Mouse (Mus musculus) forebrain, embryonic 11.5 days (tissue): ENCODE measurements around the gene Grk6. TPM values are rescaled to one million over a fixed set of nuclear protein-coding genes. Genes with fewer than 3 reads are reported as not detected.

Experiments used
- ATAC-seq: fragments of 200-750 bp; cut with Nextera tagmentation; replicated peaks from 2 replicates; pipeline ENCODE4 v1.8.0; 2017; ENCODE audit warnings: moderate TSS enrichment; ENCODE audit not compliant: low FRiP score
- DNase-seq: peaks from one replicate; pipeline ENCODE4 v3.0.0-alpha.2; 2017; ENCODE audit warnings: low spot score
- H3K27ac ChIP-seq: fragments of 300-500 bp; sonication (generic); 2 replicates; pipeline ENCODE4 v1.5.1; 2014; ENCODE audit warnings: low read depth, low read length
- H3K27me3 ChIP-seq: fragments of 300-500 bp; sonication (generic); 2 replicates; pipeline ENCODE4 v1.6.1; 2014; ENCODE audit warnings: mild to moderate bottlenecking, low read length, mixed read lengths; ENCODE audit not compliant: control insufficient read depth, insufficient read depth
- H3K36me3 ChIP-seq: fragments of 300-500 bp; sonication (generic); 2 replicates; pipeline ENCODE4 v1.6.1; 2014; ENCODE audit warnings: mild to moderate bottlenecking, low read length, moderate library complexity, mixed read lengths; ENCODE audit not compliant: control insufficient read depth, insufficient read depth
- H3K4me1 ChIP-seq: fragments of 300-500 bp; sonication (generic); replicated peaks from 2 replicates; pipeline ENCODE4 v1.6.1; 2014; ENCODE audit warnings: low read length, mixed read lengths; ENCODE audit not compliant: control insufficient read depth, insufficient read depth
- H3K4me2 ChIP-seq: fragments of 300-500 bp; sonication (generic); 2 replicates; pipeline ENCODE4 v1.6.1; 2014; ENCODE audit warnings: low read depth, mild to moderate bottlenecking, low read length, moderate library complexity, mixed read lengths; ENCODE audit not compliant: severe bottlenecking
- H3K4me3 ChIP-seq: fragments of 300-500 bp; sonication (generic); 2 replicates; pipeline ENCODE4 v1.5.1; 2014; ENCODE audit warnings: low read depth, low read length
- H3K9ac ChIP-seq: fragments of 300-500 bp; sonication (generic); 2 replicates; pipeline ENCODE4 v1.6.1; 2014; ENCODE audit warnings: low read length
- H3K9me3 ChIP-seq: fragments of 300-500 bp; sonication (generic); 2 replicates; pipeline ENCODE4 v1.6.1; 2016; ENCODE audit warnings: low read length, mixed read lengths; ENCODE audit not compliant: control insufficient read depth
- WGBS: fragments of 180-500 bp; shearing (Covaris S2); extraction: QIAGEN DNeasy Blood & Tissue Kit; methylation state at CpG from one replicate; pipeline ENCODE4 v1.1.7; 2014; 5-methylcytosine and 5-hydroxymethylcytosine counted together
- polyA plus RNA-seq: library from polyadenylated mRNA; unstranded; fragments of >200 nt; fragmentation: Nextera tagmentation; extraction: Ambion mirVana; gene quantifications from 2 replicates; pipeline ENCODE4 v1.2.1, GENCODE M21; 2014

Gene Grk6
- polyA plus RNA-seq, 1 experiment from 2014 or later: 69.5 TPM

DNA sequence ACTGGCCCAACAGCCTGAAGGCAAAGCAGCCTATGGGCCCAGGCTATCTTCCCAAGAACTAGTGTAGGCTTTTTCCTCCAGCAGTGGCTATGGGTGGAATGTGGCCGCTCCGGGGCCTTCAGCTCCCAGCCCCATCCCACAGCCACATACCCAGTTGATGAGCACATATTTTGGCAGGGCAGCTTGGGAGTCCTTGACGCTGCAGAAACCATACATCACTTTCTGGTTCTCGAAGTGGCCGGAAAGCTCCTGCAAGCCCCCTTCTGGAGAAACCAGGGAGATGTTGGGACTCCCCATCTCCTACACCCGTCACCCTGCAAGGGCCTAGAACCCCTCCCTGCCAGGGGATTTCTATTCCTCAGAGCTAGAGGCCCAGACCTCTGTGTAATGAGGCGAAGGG, 37.7 kb downstream of the Grk6 start:
- whole genome bisulfite sequencing: 89% methylated on average over 7 of the region's 7 CpGs
- peaks cover 26% of the 10 kb centered on the region for H3K4me1 ChIP-seq
- no peaks in the 10 kb centered on the region for H3K9me3 ChIP-seq
- no peak overlapping the region for H3K27ac ChIP-seq
- H3K4me2 ChIP-seq: no peak overlapping the region
- H3K36me3 ChIP-seq: peaks cover 28% of the 10 kb centered on the region
- DNase-seq: no peak
- no peak overlapping the region for H3K9ac ChIP-seq
- no peaks in the 10 kb centered on the region for H3K27me3 ChIP-seq
- ATAC-seq: no peak
- H3K4me3 ChIP-seq: no peak overlapping the region

DNA sequence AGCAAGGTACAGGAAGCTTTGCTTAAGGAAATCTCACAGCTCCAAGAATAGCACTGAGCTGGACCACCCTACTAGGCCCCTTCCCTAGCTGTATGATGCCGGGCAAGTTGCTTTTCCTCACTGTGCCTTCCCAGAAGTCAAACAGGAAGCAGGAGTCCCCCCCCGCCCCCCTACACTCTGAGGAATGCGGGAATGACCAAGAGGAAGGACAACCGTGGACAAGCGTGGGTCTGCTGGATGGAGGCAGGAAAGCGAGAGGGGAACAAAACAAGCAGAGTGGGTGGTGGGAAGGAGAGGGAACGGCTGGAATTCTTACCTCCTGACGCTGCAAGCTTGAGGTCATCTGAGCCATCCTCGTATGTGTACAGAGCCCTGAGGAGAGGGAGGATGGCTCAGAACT, 38.2 kb downstream of the Grk6 start:
- 0 out of 2 replicates have a peak overlapping the region, but pooled peaks have one; percentile 1 for H3K9ac ChIP-seq
- no peak for ATAC-seq
- H3K36me3 ChIP-seq: peaks cover 28% of the 10 kb centered on the region
- no peak overlapping the region for H3K27ac ChIP-seq
- H3K4me2 ChIP-seq: peak overlapping the region; percentile 95; the same call in 1 of the 2 replicates
- no peaks in the 10 kb centered on the region for H3K9me3 ChIP-seq
- H3K4me3 ChIP-seq: peak overlapping the region; percentile 95; the same call in 1 of the 2 replicates
- H3K4me1 ChIP-seq: peaks cover 26% of the 10 kb centered on the region
- 65% methylated on average over 9 of the region's 9 CpGs for WGBS
- H3K27me3 ChIP-seq: no peaks in the 10 kb centered on the region
- DNase-seq: peak; percentile 54

DNA sequence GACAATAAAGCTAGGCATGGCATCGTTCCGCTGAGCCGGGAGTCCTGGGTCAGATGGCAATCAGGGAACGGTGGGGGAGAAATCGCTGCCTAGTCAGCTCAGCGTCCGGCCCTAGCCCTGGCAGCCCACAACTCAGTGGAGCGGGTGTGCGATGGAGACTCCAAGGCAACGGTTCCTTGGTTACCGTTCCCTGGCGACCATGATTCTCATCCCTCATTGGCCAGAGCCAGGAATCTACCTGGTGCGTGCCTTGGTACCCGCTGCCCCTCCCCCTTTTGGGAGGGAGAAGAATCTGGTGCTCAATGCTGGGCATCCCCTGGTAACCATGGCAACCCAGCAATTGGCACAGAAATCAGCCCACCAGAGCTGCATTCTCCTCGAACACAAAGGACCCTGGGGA, 38.7 kb downstream of the Grk6 start:
- Histone ChIP-seq H3K36me3 (peaks cover 28% of the 10 kb centered on the region), H3K9ac (peak overlapping the region; percentile 4; the same call in 1 of the 2 replicates), H3K9me3 (no peaks in the 10 kb centered on the region), H3K4me1 (peaks cover 26% of the 10 kb centered on the region), H3K27ac (peak overlapping the region; percentile 82), H3K27me3 (no peaks in the 10 kb centered on the region), H3K4me2 (peak overlapping the region; percentile 95), H3K4me3 (peak overlapping the region; percentile 95)
- WGBS: 20% methylated on average over 15 of the region's 15 CpGs
- DNase-seq (peak; percentile 87), ATAC-seq (peak; percentile 68)

DNA sequence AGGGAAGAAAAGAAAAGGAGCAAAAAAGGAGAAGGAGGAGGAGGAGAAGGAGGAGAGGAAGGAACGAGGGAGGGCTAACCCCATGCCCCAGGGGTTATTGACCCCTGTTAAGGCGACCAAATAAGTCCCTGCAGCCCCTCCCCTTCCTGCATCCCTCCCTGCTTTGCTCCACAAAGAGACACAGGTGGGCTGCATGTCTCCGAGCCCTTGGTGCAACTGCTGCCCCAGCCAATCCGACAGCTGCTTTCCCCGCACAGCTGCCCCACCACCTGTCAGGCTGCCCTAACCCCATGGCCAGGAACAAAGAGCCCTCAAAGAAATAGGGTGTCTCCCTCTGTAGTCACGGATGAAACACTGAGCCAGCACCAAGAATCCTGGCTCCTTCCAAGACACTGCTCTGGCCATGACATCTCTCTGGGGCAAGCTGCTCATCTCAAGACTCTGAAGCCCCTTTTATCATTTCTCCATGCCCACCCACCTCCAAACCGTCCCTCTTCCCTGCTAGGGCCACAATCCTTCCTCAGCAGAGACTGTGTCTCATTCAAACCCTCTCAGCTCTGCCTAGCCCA, 39.7 kb downstream of the Grk6 start:
- Histone ChIP-seq H3K27ac (peak overlapping the region; percentile 82), H3K27me3 (no peaks in the 10 kb centered on the region), H3K4me2 (peak overlapping the region; percentile 95), H3K36me3 (peaks cover 25% of the 10 kb centered on the region), H3K9me3 (no peaks in the 10 kb centered on the region), H3K4me3 (peak overlapping the region; percentile 95), H3K9ac (peak overlapping the region; percentile 4), H3K4me1 (peaks cover 26% of the 10 kb centered on the region)
- ATAC-seq: no peak
- DNase-seq: no peak
- 23% methylated on average over 7 of the region's 7 CpGs for WGBS

DNA sequence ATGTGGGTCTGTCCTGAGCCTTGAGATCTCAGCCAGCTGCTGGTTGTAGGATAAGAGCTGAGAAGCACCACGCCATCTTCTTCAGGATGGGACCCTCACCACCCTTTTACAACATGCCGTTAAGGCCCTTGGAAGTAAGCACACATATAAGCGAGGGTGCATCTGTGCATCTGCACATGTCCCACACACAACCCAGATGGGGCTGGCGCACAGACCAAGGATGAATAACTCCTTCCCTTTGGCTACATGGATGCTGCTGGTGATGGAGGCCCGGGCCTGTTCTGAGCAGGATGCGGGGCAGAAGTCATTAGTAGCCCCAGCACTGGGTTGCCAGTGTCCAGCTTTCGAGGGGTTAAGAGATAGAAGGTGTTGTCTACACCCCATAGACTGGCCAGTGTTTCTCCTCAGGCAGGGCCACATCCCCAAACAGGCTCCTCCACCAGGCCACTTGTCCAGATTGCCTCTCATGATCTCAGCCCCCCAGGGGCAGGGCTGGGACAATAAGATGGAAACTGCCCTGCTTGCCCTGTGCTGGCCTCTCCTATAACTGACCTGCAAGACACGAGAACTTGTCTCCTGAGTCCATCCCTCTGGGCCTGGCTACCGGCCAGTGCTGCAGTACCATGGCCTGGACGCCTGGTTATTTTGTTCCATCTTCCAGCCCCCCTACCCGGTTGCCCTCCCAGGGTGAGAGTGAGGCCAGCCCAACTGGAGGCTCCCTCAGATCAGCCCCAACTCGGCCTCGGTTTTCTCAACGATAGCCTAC, 41.3 kb downstream of the Grk6 start:
- H3K4me2 ChIP-seq: peak overlapping the region; percentile 95
- peaks cover 10% of the 10 kb centered on the region; the same call in 1 of the 2 replicates for H3K36me3 ChIP-seq
- no peaks in the 10 kb centered on the region for H3K27me3 ChIP-seq
- H3K9ac ChIP-seq: peak overlapping the region; percentile 100
- 40% methylated on average over 14 of the region's 14 CpGs for WGBS
- H3K9me3 ChIP-seq: no peaks in the 10 kb centered on the region
- H3K4me1 ChIP-seq: peaks cover 26% of the 10 kb centered on the region
- ATAC-seq: no peak
- peak; percentile 73 for DNase-seq
- H3K4me3 ChIP-seq: peak overlapping the region; percentile 95
- peak overlapping the region; percentile 98 for H3K27ac ChIP-seq

DNA sequence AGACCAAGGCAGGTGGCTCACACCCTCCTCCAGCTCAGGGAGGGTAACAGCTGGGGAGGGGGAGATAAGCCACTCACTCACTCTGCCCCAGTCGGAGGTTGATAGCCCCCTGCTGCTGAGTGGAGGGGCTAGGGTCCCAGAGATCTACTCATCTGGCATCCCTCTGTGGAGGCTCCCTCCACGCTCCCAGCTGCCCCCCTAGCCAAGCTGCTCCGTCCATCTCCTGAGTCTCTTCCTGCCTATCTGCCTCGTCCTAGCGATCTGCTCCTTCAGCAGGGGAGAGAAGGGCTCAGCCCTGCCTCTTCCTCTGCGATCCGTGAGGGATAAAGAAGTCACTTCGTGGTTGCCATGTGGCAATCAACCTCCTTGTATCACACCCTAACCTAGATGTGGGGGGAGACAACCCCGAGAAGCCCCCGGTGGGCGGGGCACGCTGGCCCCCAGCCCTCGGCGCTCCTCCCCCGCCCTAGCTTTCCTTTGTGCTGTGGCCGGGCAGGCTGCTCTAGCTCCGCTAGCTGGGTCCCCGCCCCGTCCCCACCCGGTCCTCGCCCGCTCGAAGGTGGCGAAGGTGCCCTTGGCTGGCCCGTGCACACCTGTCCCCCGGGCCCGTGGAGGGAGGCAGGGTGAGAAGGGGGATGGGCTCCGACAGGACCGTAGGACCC, 42.2 kb downstream of the Grk6 start:
- peak; percentile 55 for ATAC-seq
- peak overlapping the region; percentile 95 for H3K4me3 ChIP-seq
- peak overlapping the region; percentile 95 for H3K4me2 ChIP-seq
- under 1% methylated on average over 29 of the region's 29 CpGs for WGBS
- peak overlapping the region; percentile 98 for H3K27ac ChIP-seq
- no peaks in the 10 kb centered on the region for H3K27me3 ChIP-seq
- H3K36me3 ChIP-seq: peaks cover 5% of the 10 kb centered on the region; the same call in 1 of the 2 replicates
- peaks cover 26% of the 10 kb centered on the region for H3K4me1 ChIP-seq
- H3K9ac ChIP-seq: peak overlapping the region; percentile 100
- H3K9me3 ChIP-seq: no peaks in the 10 kb centered on the region
- no peak for DNase-seq

DNA sequence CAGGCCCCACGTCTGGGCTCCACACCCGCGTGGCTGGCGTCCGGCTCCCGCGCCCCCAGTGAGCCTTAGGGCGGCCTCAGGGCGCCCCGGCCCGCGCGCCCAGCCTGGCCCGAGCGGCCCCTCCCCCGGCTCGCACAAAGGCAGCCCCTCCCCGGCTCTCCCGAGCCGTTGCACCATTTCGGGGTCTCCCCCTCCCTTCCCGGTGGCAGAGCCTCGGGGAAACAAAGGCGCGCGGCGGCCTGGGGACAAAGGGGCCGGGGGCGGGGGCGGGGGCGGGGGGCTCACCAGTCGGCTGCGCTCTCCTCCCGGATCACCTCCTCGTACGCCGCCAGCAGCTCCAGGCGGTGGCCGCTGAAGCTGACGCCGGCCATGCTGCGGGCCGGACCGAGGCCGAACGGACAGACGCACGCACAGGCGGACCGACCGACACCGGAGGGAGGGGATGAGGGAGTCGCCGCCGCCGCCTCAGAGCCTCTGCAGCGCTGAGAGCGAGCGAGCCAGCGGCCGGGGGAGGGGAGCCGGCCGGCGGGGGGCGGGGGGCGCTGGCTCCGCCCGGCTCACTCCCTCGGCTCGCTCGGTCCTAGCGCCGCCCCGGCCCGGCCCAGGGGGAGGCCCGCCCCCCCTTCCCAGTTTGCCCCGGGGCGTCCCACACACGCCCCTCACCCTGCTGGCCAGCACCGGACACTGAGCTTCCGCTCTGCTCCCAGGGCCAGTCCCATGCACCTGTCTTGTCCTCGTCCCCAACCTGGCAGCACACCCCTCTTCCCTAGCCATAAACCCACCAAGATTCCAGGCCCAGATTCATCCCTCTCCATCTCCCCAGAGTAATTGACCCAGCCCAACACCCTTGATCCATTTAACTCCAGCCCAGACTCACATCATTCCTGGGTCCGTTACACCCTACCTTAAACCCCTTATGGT, 43.0 kb downstream of the Grk6 start, which contains the start of gene Dbn1:
Gene Dbn1 (minus strand): TSS at position 534 of the 921 bp plus-strand sequence.
- H3K36me3 ChIP-seq: no peaks in the 10 kb centered on the region
- no peaks in the 10 kb centered on the region for H3K9me3 ChIP-seq
- peak within 1 kb of the TSS; percentile 100 for H3K9ac ChIP-seq
- peak; percentile 90 for DNase-seq
- H3K4me2 ChIP-seq: peak within 1 kb of the TSS; percentile 95
- WGBS: under 1% methylated on average over 53 of the region's 83 CpGs
- peaks cover 26% of the 10 kb centered on the region for H3K4me1 ChIP-seq
- H3K27me3 ChIP-seq: no peaks in the 10 kb centered on the region
- ATAC-seq: peak; percentile 76
- H3K27ac ChIP-seq: peak within 1 kb of the TSS; percentile 98
- H3K4me3 ChIP-seq: peak within 1 kb of the TSS; percentile 95

DNA sequence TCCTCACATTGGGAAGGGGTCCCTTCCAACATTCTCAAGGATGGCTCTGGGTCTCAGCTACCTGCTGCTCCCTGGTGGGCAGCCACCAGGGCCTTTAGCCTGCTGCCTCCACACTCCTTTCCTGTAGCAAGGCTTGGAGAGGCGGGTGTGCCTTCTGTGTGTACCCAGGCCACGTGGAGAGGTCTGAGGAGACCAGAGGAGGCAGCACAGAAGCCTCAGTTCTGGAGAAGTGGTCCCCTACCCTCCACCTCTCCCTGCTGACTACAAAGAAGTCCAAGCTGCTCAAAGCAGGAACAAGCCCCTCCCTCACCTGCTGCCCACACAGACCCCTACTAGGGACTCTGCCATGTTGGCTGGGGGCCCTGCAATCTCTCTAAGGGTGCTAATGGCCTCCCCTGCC, 49.4 kb downstream of the Grk6 start:
- peak; percentile 23; the same call in 1 of the 2 replicates for ATAC-seq

More for the DNA sequence above, 49.4 kb downstream of the Grk6 start:
- H3K4me1 ChIP-seq: peaks cover 13% of the 10 kb centered on the region
- no peak overlapping the region for H3K27ac ChIP-seq
- H3K4me3 ChIP-seq: no peak overlapping the region
- WGBS: 30% methylated on average over 2 of the region's 2 CpGs
- DNase-seq: no peak
- H3K9ac ChIP-seq: no peak overlapping the region
- no peaks in the 10 kb centered on the region; the same call in 1 of the 2 replicates for H3K36me3 ChIP-seq
- H3K9me3 ChIP-seq: no peaks in the 10 kb centered on the region
- H3K4me2 ChIP-seq: no peak overlapping the region
- no peaks in the 10 kb centered on the region for H3K27me3 ChIP-seq
